Mouse (Mus musculus) embryonic fibroblast, embryonic 13.5 days (primary cell): ENCODE data around the gene F12.

Experiments
- CTCF ChIP-seq: IDR thresholded peaks from 2 replicates; pipeline ENCODE4 v1.5.1; 2011; ENCODE audit warnings: mild to moderate bottlenecking, control low read depth, low read length, moderate library complexity, borderline replicate concordance; ENCODE audit not compliant: insufficient read depth
- POLR2A ChIP-seq: IDR thresholded peaks from 2 replicates; pipeline ENCODE4 v1.6.1; 2011; ENCODE audit warnings: low read depth, mild to moderate bottlenecking, control low read depth, low read length, moderate library complexity

DNA sequence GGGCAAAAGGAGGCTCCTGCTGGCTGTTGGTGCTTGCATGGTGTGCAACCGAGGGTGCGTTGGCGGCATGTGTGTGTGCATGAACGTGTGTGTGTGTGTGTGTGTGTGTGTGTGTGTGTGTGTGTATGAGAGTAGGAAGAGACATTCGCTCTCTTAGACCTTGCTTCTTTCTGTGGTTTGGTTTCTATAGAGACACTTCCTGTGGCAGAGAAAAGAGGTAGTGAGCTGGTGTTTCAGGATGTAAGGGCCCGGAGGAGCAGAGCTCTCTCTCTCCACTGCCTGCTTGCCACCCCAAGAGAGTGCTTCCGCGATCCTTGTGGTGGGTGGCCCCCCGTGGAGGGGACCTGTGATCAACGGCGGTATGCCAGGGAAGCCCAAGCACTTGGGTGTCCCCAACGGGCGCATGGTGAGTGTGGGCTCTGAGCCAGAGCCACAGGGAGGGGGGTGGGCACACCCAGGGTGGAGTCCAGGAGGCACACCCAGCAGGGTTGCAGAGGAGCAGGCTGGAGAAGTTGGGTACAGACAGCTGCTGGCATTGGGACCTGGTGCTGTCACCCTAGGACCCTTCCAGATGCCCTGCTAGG lies 57.0 kb downstream of the F12 start, which contains the start of gene Rgs14:
- TF ChIP-seq POLR2A (no peak), CTCF (no peak)
